Mouse (Mus musculus): ENCODE measurements around the gene Trpc6.

Trpc6 gene

GRCm38 (mm10) chr9:8544041-8544794 is at the start of gene Trpc6:
Trpc6 (plus strand) TSS chr9:8544142.
- DNase-seq: peak; percentile 73

DNA sequence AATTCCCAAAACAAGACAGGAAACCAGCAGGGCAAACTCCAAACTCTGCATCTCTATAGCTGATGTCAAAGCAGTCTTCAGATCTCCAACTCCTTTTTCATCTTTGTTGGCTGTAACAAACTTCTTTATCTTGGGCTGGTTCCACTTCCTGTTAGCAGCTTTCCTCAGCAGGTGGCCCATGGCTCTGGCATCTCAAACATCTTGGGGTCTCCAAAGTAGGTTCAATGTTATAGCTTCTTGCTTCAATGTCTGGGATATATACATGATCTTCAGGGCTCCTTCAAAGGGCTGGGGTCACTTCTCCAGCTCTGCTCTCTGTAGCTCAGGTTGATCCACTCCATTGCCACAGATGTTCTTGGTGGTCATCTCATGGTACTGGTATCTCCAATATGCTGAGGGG is 23.0 kb upstream of the Trpc6 start:
- DNase-seq: no peak

DNA sequence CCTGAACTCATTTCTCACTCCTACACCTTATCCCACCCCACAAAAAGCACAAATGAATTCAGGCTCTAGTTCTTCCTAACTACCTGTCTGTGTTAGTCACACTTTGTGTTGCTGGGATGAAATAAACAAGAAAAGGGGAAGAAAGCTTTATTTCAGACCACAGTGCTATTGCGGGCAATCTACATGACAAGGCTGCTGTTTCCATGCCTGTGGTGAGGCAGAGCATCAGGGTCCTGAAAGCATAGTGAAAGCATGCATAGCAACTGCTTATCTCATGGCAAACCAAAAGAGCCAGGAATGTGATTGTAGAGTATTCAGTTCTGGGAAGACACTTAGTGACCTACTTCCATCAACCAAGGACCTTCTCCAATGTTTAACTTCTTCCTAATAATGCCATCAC is 10.3 kb upstream of the Trpc6 start:
- DNase-seq: no peak

DNA sequence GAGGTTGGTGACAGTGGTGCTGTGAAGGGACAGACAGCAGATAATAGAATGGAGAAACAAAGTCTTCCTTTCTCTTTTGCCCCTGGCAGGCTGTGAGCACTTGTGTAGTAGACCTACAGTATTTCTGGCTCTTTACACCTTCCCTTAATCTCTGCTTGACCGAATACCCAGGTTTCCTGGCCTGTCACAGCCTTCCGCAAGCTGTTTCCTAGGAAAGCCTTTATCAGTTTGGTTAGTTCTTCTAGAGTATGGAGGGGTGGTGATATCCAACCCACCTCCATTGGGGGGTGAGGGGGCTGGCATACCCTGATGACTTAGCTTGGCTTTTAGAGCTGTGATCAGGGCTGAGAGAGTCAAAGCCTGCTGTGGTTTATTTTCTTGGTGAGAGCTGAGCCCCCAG is 1.3 kb downstream of the Trpc6 start:
- DNase-seq: no peak

- no peak for DNase-seq
Measured at GRCm38 (mm10) chr9:8558574-8558973, 14.6 kb downstream of the Trpc6 start.

- peak; percentile 20 for DNase-seq
Measured at GRCm38 (mm10) chr9:8592618-8593017, 48.7 kb downstream of the Trpc6 start.

DNA sequence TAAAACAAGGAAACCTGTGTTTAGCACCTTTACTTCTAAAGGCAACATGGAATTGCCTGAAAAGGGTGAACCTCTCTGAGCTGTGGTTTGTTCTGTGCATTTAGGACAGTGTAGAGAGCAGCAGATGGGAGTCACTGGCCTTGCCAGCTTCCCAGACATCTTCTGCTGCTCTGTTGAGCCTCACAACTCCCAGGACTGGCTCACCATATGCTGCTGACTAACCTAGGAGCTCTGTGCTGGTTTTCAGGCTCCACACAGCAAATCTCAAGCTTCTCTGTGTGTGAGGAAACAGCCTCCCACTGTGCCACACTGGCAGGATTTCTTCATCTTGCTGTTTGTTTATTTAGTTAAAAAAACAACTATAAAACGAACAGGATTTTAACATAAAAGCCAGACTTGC is 53.1 kb downstream of the Trpc6 start:
- no peak for DNase-seq

- no peak for DNase-seq
Measured at GRCm38 (mm10) chr9:8606816-8607491, 63.0 kb downstream of the Trpc6 start.

DNA sequence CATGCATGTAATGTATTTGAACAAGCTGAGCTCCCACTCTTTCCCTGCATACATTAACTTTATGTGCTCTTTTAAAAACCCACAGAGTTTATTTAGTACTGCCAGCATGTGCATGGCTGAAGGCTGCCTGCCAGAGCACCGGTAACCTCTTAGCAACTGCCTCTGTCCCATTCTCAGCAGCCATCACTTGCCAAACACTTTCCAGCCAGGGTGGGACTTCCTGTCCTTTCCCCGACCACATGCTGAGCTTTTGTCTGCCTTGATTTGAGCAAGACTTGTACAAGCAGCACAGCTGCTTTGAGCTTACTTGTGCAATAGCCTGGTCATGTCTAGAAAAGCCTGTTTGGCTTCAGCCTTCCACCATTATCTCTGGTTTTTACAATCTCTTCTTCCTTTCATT is 90.4 kb downstream of the Trpc6 start:
- peak; percentile 29 for DNase-seq

- DNase-seq: no peak
Measured at GRCm38 (mm10) chr9:8643453-8643852, 99.5 kb downstream of the Trpc6 start.

- DNase-seq: no peak
Measured at GRCm38 (mm10) chr9:8655347-8655746, 111.4 kb downstream of the Trpc6 start.

GRCm38 (mm10) chr9:8672944-8673343 is 129.0 kb downstream of the Trpc6 start:
- no peak for DNase-seq

DNA sequence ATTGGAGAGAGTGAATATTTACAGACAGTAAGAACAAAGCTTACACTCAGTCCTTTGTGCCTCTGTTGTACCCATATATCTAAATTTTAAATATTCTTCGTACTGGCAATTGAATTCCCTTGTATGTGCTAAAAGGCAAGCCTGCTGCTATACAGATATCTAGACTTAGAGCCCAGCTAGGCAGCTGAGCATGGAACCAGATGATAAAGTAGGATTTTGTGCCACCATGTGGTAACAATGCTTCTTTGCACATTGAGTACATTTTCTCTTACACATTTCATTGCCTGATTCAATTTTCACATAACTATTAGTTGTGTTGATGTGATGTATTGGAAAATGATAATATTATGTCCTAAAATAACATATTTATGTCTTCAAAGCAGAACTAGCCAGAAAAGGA is 132.7 kb downstream of the Trpc6 start:
- DNase-seq: peak; percentile 7

DNA sequence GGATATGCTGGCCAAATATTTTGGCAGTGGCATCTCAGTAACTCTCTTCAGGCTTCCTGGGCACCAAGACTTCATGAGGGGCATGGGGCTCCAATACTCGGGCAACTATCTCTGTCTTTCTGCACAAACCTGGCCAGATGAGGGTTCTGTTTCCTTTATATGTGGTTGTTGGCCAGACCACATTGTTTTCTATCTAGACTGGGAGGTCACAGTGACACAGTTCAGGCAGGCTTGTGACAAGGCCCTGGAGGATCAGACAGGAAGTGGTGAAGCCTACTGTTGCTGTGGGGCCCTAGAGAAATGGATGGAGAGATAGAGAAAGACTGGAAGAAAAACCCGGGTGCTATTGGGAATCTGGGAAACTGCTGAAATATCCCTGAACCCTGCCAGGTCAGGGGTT is 149.2 kb downstream of the Trpc6 start:
- DNase-seq: no peak

DNA sequence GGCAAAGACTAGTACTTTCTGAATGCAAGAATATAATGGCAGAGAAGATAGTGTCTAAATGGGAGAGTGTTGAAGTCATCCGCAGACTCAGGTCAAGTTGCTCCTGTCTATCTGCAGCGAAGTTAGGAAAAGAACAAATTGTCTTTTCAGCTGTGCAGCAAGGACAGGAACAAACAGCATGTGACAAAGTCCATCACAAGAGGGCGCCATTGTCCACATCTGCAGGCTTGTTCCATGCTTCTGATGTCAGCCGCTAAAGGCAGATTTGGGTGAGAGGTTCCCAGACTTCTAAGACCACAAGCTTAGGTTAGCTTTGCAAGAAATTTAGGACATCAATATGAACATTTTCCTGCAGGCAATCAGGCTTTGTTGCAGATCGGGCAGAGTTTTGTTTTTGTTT is 156.7 kb downstream of the Trpc6 start:
- DNase-seq: peak; percentile 80

GRCm38 (mm10) chr9:8703516-8703915 is 159.6 kb downstream of the Trpc6 start:
- no peak for DNase-seq

GRCm38 (mm10) chr9:8703956-8704355 is 160.0 kb downstream of the Trpc6 start:
- DNase-seq: no peak

DNA sequence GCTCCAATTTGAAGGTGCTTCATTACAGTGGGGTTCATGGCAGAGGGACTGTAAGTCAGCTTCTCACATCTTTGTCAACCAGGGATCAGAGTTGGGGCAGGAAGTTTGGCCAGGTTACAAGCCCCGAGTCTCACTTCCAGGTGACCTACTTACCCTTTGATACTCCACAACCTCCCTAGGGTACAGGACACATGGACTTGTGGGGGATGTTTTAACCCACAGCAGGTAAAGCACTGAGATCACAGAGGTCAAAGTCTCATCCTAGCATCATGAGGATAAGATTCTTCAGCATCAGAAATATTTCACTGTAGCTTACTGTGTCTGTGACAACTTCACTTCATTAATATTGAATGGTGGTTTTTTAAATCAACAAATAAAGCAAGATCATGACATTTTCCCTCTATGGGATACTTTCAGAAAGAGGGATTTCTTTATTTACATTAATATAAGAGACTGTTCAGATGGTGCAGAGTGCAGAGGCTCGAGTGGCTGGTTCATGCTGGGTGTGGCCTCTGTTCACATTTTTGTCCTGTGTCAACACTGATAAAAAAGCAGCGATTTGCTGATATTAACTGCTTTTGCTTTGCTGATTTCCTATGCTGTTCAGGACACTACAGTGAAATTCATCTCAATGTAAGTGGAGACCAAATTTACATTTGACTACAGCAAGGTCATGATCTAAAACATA is 166.3 kb downstream of the Trpc6 start:
- no peak for DNase-seq

DNA sequence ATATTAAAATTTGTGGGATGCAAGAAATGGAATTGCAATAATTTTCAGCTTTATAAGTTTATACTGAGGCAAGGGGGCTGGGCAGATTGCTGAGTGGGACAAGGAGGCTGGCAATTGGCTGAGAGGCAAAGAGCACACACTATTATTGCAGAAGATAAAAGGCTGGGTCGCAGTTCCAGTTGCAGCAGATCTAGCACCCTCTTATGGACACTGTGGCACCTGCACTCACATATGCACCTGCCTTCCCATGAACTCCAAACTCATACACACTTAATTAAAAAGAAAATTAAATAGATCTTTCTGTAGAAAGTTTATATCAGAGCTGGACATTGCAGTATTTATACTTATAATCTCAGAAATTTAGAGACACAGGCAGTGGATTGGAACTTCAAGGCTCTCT is 175.1 kb downstream of the Trpc6 start:
- DNase-seq: no peak

GRCm38 (mm10) chr9:8729056-8729455 is 185.1 kb downstream of the Trpc6 start:
- no peak for DNase-seq

Data from retina, postnatal 1 day (tissue).